Mouse (Mus musculus): ENCODE results near the gene Aida. TPM values are rescaled to one million over a fixed set of nuclear protein-coding genes. Genes with fewer than 3 reads are reported as not detected.

Gene Aida
- total RNA-seq, 1 experiment from 2014 or later = 54.3 TPM

Other genes starting within 250 kb of the Aida start
- 14.3 and 20.5 TPM in 2 replicates for gene Disp1, start 75.1 kb upstream of the Aida start, total RNA-seq (2021)
- 48.2 and 55.7 TPM in 2 replicates for gene Brox, start 679 bp downstream of the Aida start, total RNA-seq (2021)
- gene Mia3, start 73.0 kb downstream of the Aida start, total RNA-seq (2021) = 200 and 216 TPM in 2 replicates
- gene Taf1a, start 92.4 kb downstream of the Aida start, total RNA-seq (2021) = 17.0 and 19.7 TPM in 2 replicates
- gene Hhipl2, start 121.6 kb downstream of the Aida start, total RNA-seq (2021) = not detected in 2 replicates

Data from adrenal gland, postnatal 25 days (tissue).